Mouse (Mus musculus) midbrain, embryonic 16.5 days (tissue): ENCODE measurements at regions not wholly inside any gene's neighbourhood (a gene's known extent, or its start where the extent isn't known, plus 50 kb on each side); places are given as distances from the start of the nearest gene placed in this dataset.

Experiments
- ATAC-seq: fragments of 200-750 bp; cut with Nextera tagmentation; 2 replicates; pipeline ENCODE4 v1.8.0; 2017; ENCODE audit warnings: moderate TSS enrichment
- H3K27ac ChIP-seq: fragments of 300-500 bp; sonication (generic); 2 replicates; pipeline ENCODE4 v1.5.1; 2014; ENCODE audit warnings: mild to moderate bottlenecking, low read length, mixed read lengths
- H3K27me3 ChIP-seq: fragments of 300-500 bp; sonication (generic); 2 replicates; pipeline ENCODE4 v1.6.1; 2014; ENCODE audit warnings: low read depth, low read length, mixed read lengths; ENCODE audit not compliant: control insufficient read depth, insufficient read depth
- H3K36me3 ChIP-seq: fragments of 300-500 bp; sonication (generic); 2 replicates; pipeline ENCODE4 v1.6.1; 2014; ENCODE audit warnings: mild to moderate bottlenecking, low read length, moderate library complexity, mixed read lengths; ENCODE audit not compliant: control insufficient read depth, insufficient read depth
- H3K4me1 ChIP-seq: fragments of 300-500 bp; sonication (generic); 2 replicates; pipeline ENCODE4 v1.6.1; 2014; ENCODE audit warnings: mild to moderate bottlenecking, low read length, mixed read lengths; ENCODE audit not compliant: control insufficient read depth, insufficient read depth
- H3K4me2 ChIP-seq: fragments of 300-500 bp; sonication (generic); 2 replicates; pipeline ENCODE4 v1.6.1; 2014; ENCODE audit warnings: mild to moderate bottlenecking, low read length, mixed read lengths
- H3K4me3 ChIP-seq: fragments of 300-500 bp; sonication (generic); 2 replicates; pipeline ENCODE4 v1.5.1; 2014; ENCODE audit warnings: low read depth, mild to moderate bottlenecking, low read length, moderate library complexity, mixed read lengths
- H3K9ac ChIP-seq: fragments of 300-500 bp; sonication (generic); 2 replicates; pipeline ENCODE4 v1.6.1; 2014; ENCODE audit warnings: low read depth, low read length, mixed read lengths
- H3K9me3 ChIP-seq: fragments of 300-500 bp; sonication (generic); replicated peaks from 2 replicates; pipeline ENCODE4 v1.6.1; 2014; ENCODE audit warnings: mild to moderate bottlenecking, low read length, mixed read lengths; ENCODE audit not compliant: control insufficient read depth, poor library complexity, severe bottlenecking
- WGBS: fragments of 180-500 bp; shearing (Covaris S2); extraction: QIAGEN DNeasy Blood & Tissue Kit; methylation state at CpG from one replicate; pipeline ENCODE4 v1.1.7; 2014; 5-methylcytosine and 5-hydroxymethylcytosine counted together

- Histone ChIP-seq H3K9me3 (no peaks in the 10 kb centered on the region), H3K27me3 (no peaks in the 10 kb centered on the region), H3K9ac (no peak overlapping the region), H3K36me3 (no peaks in the 10 kb centered on the region), H3K4me1 (no peaks in the 10 kb centered on the region), H3K4me2 (no peak overlapping the region), H3K27ac (no peak overlapping the region), H3K4me3 (no peak overlapping the region)
- ATAC-seq: no peak
- WGBS: 73% methylated on average over 1 of the region's 1 CpGs
These were observed 82.1 kb upstream of the Thbs1 start for GRCm38 (mm10) chr2:118029470-118030108.

- H3K27ac ChIP-seq: no peak overlapping the region
- H3K4me1 ChIP-seq: no peaks in the 10 kb centered on the region
- no peak overlapping the region for H3K9ac ChIP-seq
- no peaks in the 10 kb centered on the region for H3K9me3 ChIP-seq
- no peak overlapping the region for H3K4me3 ChIP-seq
- no peak for ATAC-seq
- 74% methylated on average over 2 of the region's 2 CpGs for WGBS
- no peaks in the 10 kb centered on the region for H3K36me3 ChIP-seq
- H3K27me3 ChIP-seq: no peaks in the 10 kb centered on the region
- H3K4me2 ChIP-seq: no peak overlapping the region
These were observed 80.0 kb upstream of the Thbs1 start for GRCm38 (mm10) chr2:118031662-118032061.

GRCm38 (mm10) chr2:118033377-118033776 lies 78.3 kb upstream of the Thbs1 start:
- Histone ChIP-seq H3K4me3 (no peak overlapping the region), H3K4me2 (no peak overlapping the region), H3K9ac (no peak overlapping the region), H3K9me3 (no peaks in the 10 kb centered on the region), H3K36me3 (no peaks in the 10 kb centered on the region), H3K4me1 (no peaks in the 10 kb centered on the region), H3K27ac (no peak overlapping the region), H3K27me3 (no peaks in the 10 kb centered on the region)
- no peak for ATAC-seq
- WGBS: 94% methylated on average over 4 of the region's 4 CpGs

GRCm38 (mm10) chr2:118034026-118034425 lies 77.7 kb upstream of the Thbs1 start:
- no peak overlapping the region for H3K4me3 ChIP-seq
- H3K9me3 ChIP-seq: no peaks in the 10 kb centered on the region
- H3K4me2 ChIP-seq: no peak overlapping the region
- H3K9ac ChIP-seq: no peak overlapping the region
- 89% methylated on average over 3 of the region's 3 CpGs for WGBS
- ATAC-seq: no peak
- H3K36me3 ChIP-seq: no peaks in the 10 kb centered on the region
- no peaks in the 10 kb centered on the region for H3K27me3 ChIP-seq
- no peaks in the 10 kb centered on the region for H3K4me1 ChIP-seq
- H3K27ac ChIP-seq: no peak overlapping the region

- no peaks in the 10 kb centered on the region for H3K4me1 ChIP-seq
- H3K9ac ChIP-seq: no peak overlapping the region
- H3K27ac ChIP-seq: no peak overlapping the region
- no peaks in the 10 kb centered on the region for H3K36me3 ChIP-seq
- WGBS: 100% methylated on average over 1 of the region's 1 CpGs
- no peak for ATAC-seq
- no peak overlapping the region for H3K4me2 ChIP-seq
- H3K4me3 ChIP-seq: no peak overlapping the region
- H3K9me3 ChIP-seq: no peaks in the 10 kb centered on the region
- no peaks in the 10 kb centered on the region for H3K27me3 ChIP-seq
These were observed 76.3 kb upstream of the Thbs1 start for GRCm38 (mm10) chr2:118035333-118035732.

GRCm38 (mm10) chr2:118038859-118039818 lies 72.5 kb upstream of the Thbs1 start:
- no peaks in the 10 kb centered on the region for H3K4me1 ChIP-seq
- no peak overlapping the region for H3K4me3 ChIP-seq
- no peak overlapping the region for H3K9ac ChIP-seq
- no peaks in the 10 kb centered on the region for H3K36me3 ChIP-seq
- H3K4me2 ChIP-seq: no peak overlapping the region
- no peaks in the 10 kb centered on the region for H3K9me3 ChIP-seq
- 89% methylated on average over 16 of the region's 16 CpGs for WGBS
- ATAC-seq: no peak
- H3K27ac ChIP-seq: no peak overlapping the region
- no peaks in the 10 kb centered on the region for H3K27me3 ChIP-seq

GRCm38 (mm10) chr2:118039819-118040206 lies 71.9 kb upstream of the Thbs1 start:
- H3K27ac ChIP-seq: no peak overlapping the region

GRCm38 (mm10) chr2:118042380-118043055 lies 69.2 kb upstream of the Thbs1 start:
- Histone ChIP-seq H3K9me3 (no peaks in the 10 kb centered on the region), H3K4me2 (no peak overlapping the region), H3K36me3 (no peaks in the 10 kb centered on the region), H3K4me3 (no peak overlapping the region), H3K9ac (no peak overlapping the region), H3K27me3 (no peaks in the 10 kb centered on the region), H3K4me1 (no peaks in the 10 kb centered on the region), H3K27ac (no peak overlapping the region)
- WGBS: 81% methylated on average over 5 of the region's 5 CpGs
- no peak for ATAC-seq

More at GRCm38 (mm10) chr2:118039819-118040206, 71.9 kb upstream of the Thbs1 start:
- no peak overlapping the region for H3K9ac ChIP-seq
- no peaks in the 10 kb centered on the region for H3K27me3 ChIP-seq
- ATAC-seq: no peak
- no peaks in the 10 kb centered on the region for H3K9me3 ChIP-seq
- no peak overlapping the region for H3K4me3 ChIP-seq
- no peaks in the 10 kb centered on the region for H3K4me1 ChIP-seq
- 61% methylated on average over 4 of the region's 4 CpGs for WGBS
- H3K4me2 ChIP-seq: no peak overlapping the region
- H3K36me3 ChIP-seq: no peaks in the 10 kb centered on the region

GRCm38 (mm10) chr2:118044666-118045065 lies 67.0 kb upstream of the Thbs1 start:
- H3K27me3 ChIP-seq: no peaks in the 10 kb centered on the region
- H3K4me3 ChIP-seq: no peak overlapping the region
- no peak for ATAC-seq
- WGBS: 71% methylated on average over 1 of the region's 1 CpGs
- no peak overlapping the region for H3K4me2 ChIP-seq
- no peak overlapping the region for H3K27ac ChIP-seq
- H3K9ac ChIP-seq: no peak overlapping the region
- no peaks in the 10 kb centered on the region for H3K4me1 ChIP-seq
- H3K36me3 ChIP-seq: no peaks in the 10 kb centered on the region
- H3K9me3 ChIP-seq: no peaks in the 10 kb centered on the region
